Mouse (Mus musculus): ENCODE results near the gene Prss29.

- TF ChIP-seq EP300 (IDR thresholded peaks at IDR 0.05; ENCODE audit: low read depth) = no peak
- TF ChIP-seq CTCF (IDR thresholded peaks at IDR 0.05; ENCODE audit: low read depth) = no peak
These were observed 47.6 kb upstream of the Prss29 start for GRCm38 (mm10) chr17:25270795-25271335.
